Mouse (Mus musculus) retina, postnatal 7 days (tissue): ENCODE data around the gene Rara.

ENCODE experiments used
- DNase-seq: peaks from one replicate; pipeline ENCODE4 v3.0.0-alpha.2; 2012; ENCODE audit warnings: low read depth, low spot score

The Rara gene

DNA sequence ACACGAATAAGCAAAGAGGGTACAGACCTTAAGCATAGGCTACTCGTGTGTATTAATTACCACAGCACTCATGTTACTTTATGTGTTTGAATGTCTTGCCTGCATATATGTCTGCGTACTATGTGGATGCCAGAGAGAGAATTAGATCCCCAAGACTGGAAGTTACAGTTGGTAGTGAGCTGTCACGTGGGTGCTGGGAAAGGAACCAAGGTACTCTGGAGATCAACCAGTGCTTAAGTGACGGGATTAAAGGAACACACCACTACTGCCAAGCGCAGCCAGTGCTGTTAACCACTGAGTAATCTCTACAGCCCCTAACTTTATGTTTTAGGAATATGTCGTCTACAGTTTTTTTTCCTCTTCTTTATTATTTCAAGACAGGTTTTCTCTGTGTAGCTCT, 68.4 kb downstream of the Rara start:
- DNase-seq, result no peak

DNA sequence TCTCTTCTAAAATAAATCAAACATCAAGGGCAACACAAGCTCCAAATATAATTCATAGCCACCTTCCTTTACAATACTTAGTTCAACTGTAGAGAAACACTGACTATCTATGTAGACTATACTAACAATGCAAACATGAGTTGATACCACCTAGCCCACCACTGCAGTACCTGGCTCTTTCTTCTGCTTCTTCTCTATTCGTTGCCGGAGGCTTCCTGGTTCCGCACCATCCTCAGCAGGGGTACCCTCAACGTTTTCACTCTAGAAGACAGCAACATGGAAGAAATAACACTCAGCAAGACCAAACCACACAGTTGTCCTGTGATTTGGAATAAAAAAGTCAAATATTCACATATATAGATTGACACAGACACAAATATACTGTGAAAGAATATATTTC, 70.0 kb downstream of the Rara start:
- no peak for DNase-seq

DNA sequence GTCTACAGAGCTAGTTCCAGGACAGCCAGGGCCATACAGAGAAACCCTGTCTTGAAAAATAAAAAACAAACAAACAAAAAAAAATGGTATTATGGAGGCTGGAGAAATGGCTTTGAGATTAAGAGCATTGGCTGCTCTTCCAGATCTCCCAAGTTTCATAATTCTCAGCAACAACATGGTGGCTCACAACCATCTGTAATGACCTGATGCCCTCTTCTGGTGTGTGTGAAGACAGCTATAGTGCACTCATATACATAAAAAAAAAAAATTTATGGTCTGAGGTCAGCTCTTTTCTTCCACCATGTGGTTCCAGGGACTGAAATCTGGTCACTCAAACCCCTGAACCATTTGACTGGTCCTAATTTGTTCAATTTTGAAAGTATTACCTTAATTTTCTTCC, 71.2 kb downstream of the Rara start:
- no peak for DNase-seq

DNA sequence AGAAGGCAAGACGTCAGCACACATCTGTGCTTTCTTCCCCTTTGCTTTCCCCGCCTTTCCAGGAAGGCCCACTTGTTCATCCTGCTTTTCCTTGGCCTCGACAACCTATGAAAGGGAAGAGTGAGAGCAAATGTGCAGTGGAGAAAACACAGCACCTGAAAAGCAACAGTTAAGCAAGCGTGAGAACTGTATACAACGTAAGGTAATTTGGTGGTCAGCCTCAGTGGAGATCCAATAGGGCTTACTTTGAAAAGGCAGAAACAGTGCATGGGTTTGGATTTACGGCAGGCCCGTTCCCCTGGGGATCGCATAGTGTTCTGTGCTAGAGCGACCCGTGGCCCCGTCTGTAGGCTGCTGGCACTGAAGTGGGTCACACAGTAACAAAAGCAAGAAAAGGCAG, 71.6 kb downstream of the Rara start:
- DNase-seq, result no peak

DNA sequence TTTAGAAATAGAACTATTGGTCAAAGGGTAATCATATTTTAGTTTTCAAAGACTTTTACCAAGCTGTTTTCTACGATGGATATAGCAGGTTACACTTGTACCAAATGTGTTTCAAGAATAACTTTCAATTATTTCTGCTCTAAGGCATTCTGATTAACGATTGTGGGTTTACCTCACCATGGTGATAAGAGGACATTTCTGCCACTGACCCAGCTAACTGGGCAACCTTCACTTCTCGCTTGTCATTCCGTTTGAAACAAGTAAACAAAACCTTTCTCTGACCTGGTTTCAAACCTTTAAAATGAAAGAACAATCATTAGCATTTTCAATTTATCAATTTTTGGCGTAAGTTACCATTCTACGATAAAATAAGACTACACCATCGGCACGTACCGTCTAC, 79.2 kb downstream of the Rara start:
- DNase-seq, result no peak

DNA sequence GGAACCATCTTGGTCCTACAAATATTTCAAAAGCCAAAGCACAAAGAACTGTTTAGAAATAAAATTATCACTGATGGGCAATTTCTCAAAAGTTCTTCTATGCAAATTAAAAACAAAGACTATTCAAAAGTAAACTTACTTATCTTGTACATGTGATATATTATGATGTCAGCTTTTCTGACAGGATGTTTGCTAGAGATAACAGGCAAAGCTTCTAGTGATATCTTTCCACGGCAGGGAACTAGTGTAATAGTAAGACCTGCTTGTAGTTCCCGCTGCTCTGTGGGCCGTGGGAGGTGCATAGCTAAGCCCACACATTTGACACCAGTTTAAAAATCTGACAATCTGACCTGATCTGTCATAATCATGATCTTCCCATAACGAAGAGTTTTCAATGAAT, 82.5 kb downstream of the Rara start:
- DNase-seq, result no peak

DNA sequence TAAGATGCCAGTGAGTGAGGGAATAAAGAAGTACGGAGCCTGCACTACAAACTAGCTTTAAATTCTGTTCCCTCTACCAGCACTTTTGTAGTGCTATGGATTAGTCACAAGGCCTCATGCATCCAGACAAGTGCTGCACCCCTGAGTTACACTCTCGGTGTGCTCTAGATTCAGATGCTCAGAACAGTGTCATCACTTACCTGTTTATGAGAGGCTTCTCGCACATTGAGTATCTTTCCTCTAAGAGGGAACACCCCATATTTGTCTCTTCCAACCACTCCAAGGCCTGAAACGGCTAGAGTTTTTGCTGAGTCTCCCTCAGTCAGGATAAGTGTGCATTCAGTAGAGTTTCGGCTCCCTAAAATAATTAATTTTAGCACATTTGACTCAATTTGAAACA, 83.1 kb downstream of the Rara start:
- no peak for DNase-seq

DNA sequence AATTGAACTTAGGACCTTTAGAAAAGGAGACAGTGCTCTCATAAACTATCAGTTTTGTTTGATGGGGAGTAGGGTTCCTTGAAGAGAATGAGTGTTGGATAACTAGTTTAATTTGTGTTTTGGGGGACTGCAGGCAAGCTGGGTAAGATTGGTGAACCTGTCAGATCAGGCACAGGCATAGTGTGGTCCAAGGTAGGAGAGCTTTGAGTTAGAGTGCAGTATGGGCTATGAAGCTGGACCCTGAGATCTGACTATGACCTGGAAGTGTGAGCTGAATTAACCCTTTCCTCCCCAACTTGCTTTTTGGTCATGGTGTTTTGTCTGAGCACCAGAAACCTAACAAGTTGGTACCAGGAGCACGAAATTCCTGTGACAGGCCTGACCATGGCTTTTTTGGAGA, 86.2 kb downstream of the Rara start:
- no peak for DNase-seq

DNA sequence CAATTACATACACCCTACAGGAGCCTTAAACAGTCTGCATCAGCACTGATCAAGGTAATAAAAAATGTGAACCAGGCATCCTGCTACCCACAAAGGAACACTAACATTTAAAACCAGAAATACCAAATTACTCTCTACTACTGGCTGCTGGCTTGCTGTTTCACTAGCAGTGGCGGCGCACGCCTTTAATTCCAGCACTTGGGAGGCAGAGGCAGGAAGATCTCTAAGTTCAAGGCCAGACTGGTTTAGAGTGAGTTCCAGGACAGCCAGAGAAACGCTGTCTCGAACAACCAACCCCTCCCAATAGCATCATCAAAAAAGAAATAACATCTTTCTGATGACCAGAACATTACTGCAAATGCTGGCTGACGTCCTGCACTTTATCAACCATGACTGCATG, 92.2 kb downstream of the Rara start:
- no peak for DNase-seq

DNA sequence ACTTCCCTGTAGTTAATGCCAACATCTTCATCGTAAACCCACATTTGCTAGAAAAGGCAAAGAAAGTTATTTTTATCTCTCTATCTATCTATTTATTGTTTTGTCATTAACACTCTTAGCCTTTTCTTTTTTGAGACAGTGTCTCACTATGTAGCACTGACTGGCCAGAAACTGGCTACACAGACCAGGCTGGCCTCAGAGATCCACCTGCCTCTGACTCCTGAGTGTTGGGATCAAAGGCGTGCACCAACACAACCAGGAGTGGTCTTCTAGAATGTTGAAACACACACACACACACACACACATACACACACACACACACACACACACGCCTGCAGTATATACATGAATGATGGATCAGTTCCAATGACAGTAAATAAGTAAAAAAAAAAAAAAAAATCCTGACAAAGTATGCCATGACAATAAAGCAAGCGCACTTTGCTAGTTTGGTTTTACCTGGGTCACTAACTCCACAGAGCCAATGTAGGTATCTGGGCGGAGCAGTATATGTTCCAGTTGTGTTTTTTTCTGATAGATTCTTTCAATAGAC, 94.8 kb downstream of the Rara start:
- DNase-seq, result no peak

DNA sequence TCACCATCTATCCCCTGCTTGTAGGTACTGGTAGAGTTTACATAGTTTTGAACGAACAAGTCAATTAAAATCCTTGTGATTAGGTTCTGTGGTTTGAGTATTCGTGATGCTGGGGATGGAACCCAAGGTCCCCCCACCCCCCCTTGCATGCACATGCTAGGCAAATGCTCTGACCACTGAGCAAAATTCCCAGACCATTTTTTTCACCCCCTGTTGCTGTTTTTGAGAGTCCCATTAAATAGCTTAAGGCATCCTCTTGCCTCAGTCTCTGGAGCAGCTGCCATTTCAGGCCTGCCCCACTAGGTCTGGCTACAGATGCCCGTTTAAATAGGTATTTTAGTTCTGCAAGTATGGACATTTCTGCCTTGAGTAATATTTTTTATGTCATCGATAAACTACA, 95.5 kb downstream of the Rara start:
- DNase-seq, result no peak

DNA sequence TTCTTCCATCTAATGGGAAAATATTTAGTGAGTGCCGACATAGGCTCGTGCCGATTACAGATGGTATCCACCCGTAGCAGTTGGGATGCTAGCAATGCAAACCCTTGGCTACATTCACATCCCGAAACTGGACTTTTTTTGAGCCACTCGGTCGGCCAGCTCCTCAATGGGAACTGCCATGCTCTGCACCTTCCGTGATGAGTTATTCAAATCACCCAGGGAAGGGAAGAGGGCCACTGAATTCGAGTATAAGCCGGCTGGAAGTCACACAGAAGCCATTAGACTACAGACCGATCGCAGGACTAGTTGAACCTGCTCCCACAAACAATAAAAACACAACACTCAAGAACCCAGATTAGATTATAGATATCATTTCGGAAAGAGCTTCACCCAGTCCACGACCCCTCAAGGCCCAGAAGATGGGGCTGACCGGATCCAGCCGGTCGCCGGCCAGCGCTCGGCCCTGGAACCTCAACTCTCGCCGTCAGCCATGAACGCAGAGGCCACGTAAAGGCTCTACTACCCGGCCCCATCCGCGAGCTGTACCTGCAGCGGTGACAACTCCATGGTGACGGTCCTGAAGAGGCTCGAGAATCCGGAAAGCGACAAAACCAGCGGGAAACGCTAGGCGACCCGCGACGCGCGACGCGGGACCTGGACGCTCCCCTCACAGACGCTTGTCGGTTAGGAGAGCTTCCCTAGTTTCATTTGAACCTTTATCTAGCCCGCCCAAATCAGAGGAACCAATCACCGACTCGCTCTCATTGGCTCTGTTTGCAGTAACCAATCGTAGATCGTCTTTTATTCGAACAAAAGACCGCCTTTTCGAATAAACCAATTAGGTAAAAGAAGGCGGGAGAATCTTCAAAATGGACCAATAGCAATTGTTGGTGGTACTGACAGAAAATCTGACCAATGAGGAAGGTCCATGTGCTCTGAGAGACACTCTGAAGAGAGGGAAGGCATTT, 96.2 kb downstream of the Rara start, which contains the start of gene Top2a:
Gene Top2a, minus strand, starts transcription at position 690 of the 968 bp plus-strand sequence.
- peak; percentile 97 for DNase-seq
